Mouse (Mus musculus) lung, postnatal 0 days (tissue): ENCODE measurements around the gene Mlip. TPM values are rescaled to one million over a fixed set of nuclear protein-coding genes. Genes with fewer than 3 reads are reported as not detected.
"Not testable (repeated sequence)": the region's sequence is repeated elsewhere in the genome, so short reads cannot be mapped to it uniquely, and the experiment has no call there.

Experiments
- ATAC-seq: fragments of 200-750 bp; cut with Nextera tagmentation; 2 replicates; pipeline ENCODE4 v1.8.0; 2017; ENCODE audit warnings: moderate library complexity
- DNase-seq: peaks from one replicate; pipeline ENCODE4 v3.0.0-alpha.2; 2016; ENCODE audit warnings: low spot score
- H3K27ac ChIP-seq: fragments of 300-500 bp; sonication (generic); 2 replicates; pipeline ENCODE4 v1.5.1; 2014; ENCODE audit warnings: antibody characterized with exemption, mild to moderate bottlenecking, low read length, mixed read lengths
- H3K27me3 ChIP-seq: fragments of 300-500 bp; sonication (generic); replicated peaks from 2 replicates; pipeline ENCODE4 v1.6.1; 2014; ENCODE audit warnings: low read length, mixed read lengths; ENCODE audit not compliant: insufficient read depth
- H3K36me3 ChIP-seq: fragments of 300-500 bp; sonication (generic); 2 replicates; pipeline ENCODE4 v1.6.1; 2014; ENCODE audit warnings: low read length, mixed read lengths; ENCODE audit not compliant: insufficient read depth
- H3K4me1 ChIP-seq: fragments of 300-500 bp; sonication (generic); 2 replicates; pipeline ENCODE4 v1.6.1; 2014; ENCODE audit warnings: antibody characterized with exemption, low read depth, low read length, mixed read lengths; ENCODE audit not compliant: insufficient read depth
- H3K4me2 ChIP-seq: fragments of 300-500 bp; sonication (generic); replicated peaks from 2 replicates; pipeline ENCODE4 v1.6.1; 2014; ENCODE audit warnings: low read depth, mild to moderate bottlenecking, low read length, moderate library complexity, mixed read lengths
- H3K4me3 ChIP-seq: fragments of 300-500 bp; sonication (generic); 2 replicates; pipeline ENCODE4 v1.5.1; 2014; ENCODE audit warnings: low read depth, low read length
- H3K9ac ChIP-seq: fragments of 300-500 bp; sonication (generic); replicated peaks from 2 replicates; pipeline ENCODE4 v1.6.1; 2014; ENCODE audit warnings: low read depth, mild to moderate bottlenecking
- H3K9me3 ChIP-seq: fragments of 300-500 bp; sonication (generic); 2 replicates; pipeline ENCODE4 v1.6.1; 2016; ENCODE audit warnings: low read length, mixed read lengths
- CTCF ChIP-seq: IDR thresholded peaks from 2 replicates; pipeline ENCODE4 v1.5.1; 2016; ENCODE audit warnings: antibody characterized with exemption, mild to moderate bottlenecking
- EP300 ChIP-seq: IDR thresholded peaks from 2 replicates; pipeline ENCODE4 v1.6.1; 2016; ENCODE audit warnings: antibody characterized with exemption, mild to moderate bottlenecking, control low read depth
- WGBS: fragments of 180-500 bp; shearing (Covaris S2); extraction: QIAGEN DNeasy Blood & Tissue Kit; methylation state at CpG from one replicate; pipeline ENCODE4 v1.1.7; 2014; 5-methylcytosine and 5-hydroxymethylcytosine counted together
- polyA plus RNA-seq: library from polyadenylated mRNA; unstranded; fragments of >200 nt; fragmentation: Nextera tagmentation; extraction: Ambion mirVana; gene quantifications from 2 replicates; pipeline ENCODE4 v1.2.1, GENCODE M21; 2015

The Mlip gene
- polyA plus RNA-seq, 1 experiment from 2014 or later = 1.8 TPM

DNA sequence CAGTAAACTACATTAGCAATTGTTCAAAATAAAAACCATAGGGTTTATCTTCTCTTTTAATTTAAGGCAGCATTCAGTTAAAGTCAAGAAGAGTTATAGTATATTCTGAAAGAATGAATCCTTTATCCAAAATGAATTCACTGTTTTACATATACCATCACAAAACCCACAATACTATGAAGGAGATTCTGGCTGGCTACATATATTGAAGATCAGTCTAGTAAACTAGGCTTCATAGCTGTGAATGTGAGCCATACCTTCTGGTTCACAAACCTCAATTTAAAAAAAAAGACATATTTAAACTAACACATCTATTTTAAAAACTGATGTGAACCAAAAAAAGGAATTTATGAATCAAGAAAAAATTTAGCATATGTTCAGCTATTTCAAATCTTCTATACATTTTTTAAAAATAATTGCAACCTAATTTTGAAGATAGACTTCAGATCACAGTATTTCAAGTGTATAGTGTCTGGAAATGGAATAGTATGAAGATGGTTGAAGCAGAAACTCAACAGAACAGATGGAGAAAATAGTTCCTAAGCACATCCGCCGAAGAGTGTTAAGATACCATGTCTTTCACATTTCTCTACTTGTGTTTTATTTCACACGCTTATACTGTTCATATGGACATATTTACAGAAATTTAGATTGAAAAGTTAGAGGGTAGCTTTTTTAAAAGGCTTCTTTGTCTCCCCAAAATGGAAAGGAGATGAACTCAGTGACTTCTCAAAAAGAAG is 204.1 kb downstream of the Mlip start:
- DNase-seq (no peak), ATAC-seq (no peak)
- H3K27me3 ChIP-seq = no peaks in the 10 kb centered on the region
- no peak overlapping the region for H3K27ac ChIP-seq
- H3K36me3 ChIP-seq = no peaks in the 10 kb centered on the region
- H3K9ac ChIP-seq = no peak overlapping the region
- TF ChIP-seq EP300 (no peak), CTCF (no peak)
- no peak overlapping the region for H3K4me2 ChIP-seq
- H3K4me3 ChIP-seq = no peak overlapping the region
- H3K9me3 ChIP-seq = no peaks in the 10 kb centered on the region
- WGBS = 90% methylated on average over 3 of the region's 3 CpGs
- no peaks in the 10 kb centered on the region for H3K4me1 ChIP-seq

DNA sequence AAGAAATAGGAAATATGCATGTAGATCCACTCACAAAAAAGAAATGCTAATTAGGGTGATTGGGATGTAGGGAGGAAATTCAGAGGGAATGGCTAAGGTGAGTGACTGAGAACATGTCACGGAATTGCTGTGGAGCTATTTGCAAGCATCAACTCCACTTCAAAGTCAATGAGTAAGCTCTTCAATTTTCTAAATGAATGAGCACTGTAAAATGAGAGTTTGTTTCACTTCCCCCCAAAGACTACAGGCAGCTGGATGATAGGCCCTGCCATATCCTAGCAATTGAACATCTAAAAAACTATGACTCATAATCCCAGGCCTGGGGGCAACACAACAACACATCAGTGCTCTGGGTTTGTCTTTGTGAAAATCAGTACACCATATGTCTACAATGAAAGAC is 233.0 kb downstream of the Mlip start:
- WGBS = 80% methylated on average over 1 of the region's 1 CpGs
- Histone ChIP-seq H3K36me3 (no peaks in the 10 kb centered on the region), H3K27ac (no peak overlapping the region), H3K9me3 (no peaks in the 10 kb centered on the region), H3K4me2 (no peak overlapping the region), H3K27me3 (no peaks in the 10 kb centered on the region), H3K4me3 (no peak overlapping the region), H3K9ac (no peak overlapping the region), H3K4me1 (no peaks in the 10 kb centered on the region)
- TF ChIP-seq CTCF (no peak), EP300 (no peak)
- DNase-seq (no peak), ATAC-seq (no peak)

DNA sequence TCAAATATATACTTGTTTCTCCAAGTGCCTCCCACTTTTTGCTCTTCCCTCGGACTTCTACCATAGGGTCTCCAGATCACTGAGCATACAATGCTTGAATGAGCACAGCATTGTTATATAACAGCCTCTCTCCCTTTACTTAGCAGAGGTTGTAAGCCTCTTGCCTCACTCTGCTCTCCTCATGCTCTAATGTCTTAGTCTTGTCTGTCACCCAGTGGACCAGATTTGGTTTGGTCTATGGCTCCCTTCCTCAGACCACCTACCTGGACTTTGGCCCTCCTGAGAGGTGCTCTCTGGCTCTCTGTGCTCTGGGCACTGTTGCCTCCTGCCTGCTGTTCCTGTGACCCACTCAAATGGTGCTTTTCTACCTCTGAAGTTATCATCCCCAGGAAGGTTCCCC is 255.9 kb downstream of the Mlip start:
- TF ChIP-seq CTCF (no peak), EP300 (no peak)
- WGBS = 67% methylated on average over 1 of the region's 1 CpGs
- H3K36me3 ChIP-seq = no peaks in the 10 kb centered on the region
- no peaks in the 10 kb centered on the region for H3K4me1 ChIP-seq
- H3K27ac ChIP-seq = no peak overlapping the region
- H3K27me3 ChIP-seq = no peaks in the 10 kb centered on the region
- no peak overlapping the region for H3K4me3 ChIP-seq
- H3K4me2 ChIP-seq = no peak overlapping the region
- no peaks in the 10 kb centered on the region for H3K9me3 ChIP-seq
- H3K9ac ChIP-seq = no peak overlapping the region
- DNase-seq = no peak
- no peak for ATAC-seq

GRCm38 (mm10) chr9:77083221-77083620 is 269.5 kb downstream of the Mlip start:
- not testable (repeated sequence) for ATAC-seq, H3K9ac ChIP-seq, H3K9me3 ChIP-seq, H3K4me3 ChIP-seq, H3K27ac ChIP-seq, DNase-seq, H3K36me3 ChIP-seq, H3K4me2 ChIP-seq, H3K4me1 ChIP-seq, H3K27me3 ChIP-seq
- WGBS = 65% methylated on average over 1 of the region's 1 CpGs

GRCm38 (mm10) chr9:77071676-77072075 is 281.1 kb downstream of the Mlip start:
- DNase-seq (no peak), ATAC-seq (no peak)
- 60% methylated on average over 2 of the region's 2 CpGs for WGBS
- Histone ChIP-seq H3K4me2 (no peak overlapping the region), H3K9ac (no peak overlapping the region), H3K36me3 (no peaks in the 10 kb centered on the region), H3K27me3 (no peaks in the 10 kb centered on the region), H3K27ac (no peak overlapping the region), H3K4me3 (no peak overlapping the region), H3K4me1 (no peaks in the 10 kb centered on the region), H3K9me3 (no peaks in the 10 kb centered on the region)
- TF ChIP-seq CTCF (no peak), EP300 (no peak)

- TF ChIP-seq CTCF (no peak), EP300 (no peak)
- no peak overlapping the region for H3K9ac ChIP-seq
- H3K4me1 ChIP-seq = no peaks in the 10 kb centered on the region
- 46% methylated on average over 4 of the region's 4 CpGs for WGBS
- no peak overlapping the region for H3K27ac ChIP-seq
- no peaks in the 10 kb centered on the region for H3K9me3 ChIP-seq
- no peaks in the 10 kb centered on the region for H3K27me3 ChIP-seq
- no peak overlapping the region for H3K4me2 ChIP-seq
- ATAC-seq = no peak
- H3K36me3 ChIP-seq = no peaks in the 10 kb centered on the region
- no peak for DNase-seq
- no peak overlapping the region for H3K4me3 ChIP-seq
Measured at GRCm38 (mm10) chr9:77056611-77057010, 296.2 kb downstream of the Mlip start.
